Mouse (Mus musculus): ENCODE results near the gene Dnajb5. TPM values are rescaled to one million over a fixed set of nuclear protein-coding genes. Genes with fewer than 3 reads are reported as not detected.

Gene Dnajb5
- polyA plus RNA-seq, 1 experiment from 2014 or later, result 17.6 TPM

DNA sequence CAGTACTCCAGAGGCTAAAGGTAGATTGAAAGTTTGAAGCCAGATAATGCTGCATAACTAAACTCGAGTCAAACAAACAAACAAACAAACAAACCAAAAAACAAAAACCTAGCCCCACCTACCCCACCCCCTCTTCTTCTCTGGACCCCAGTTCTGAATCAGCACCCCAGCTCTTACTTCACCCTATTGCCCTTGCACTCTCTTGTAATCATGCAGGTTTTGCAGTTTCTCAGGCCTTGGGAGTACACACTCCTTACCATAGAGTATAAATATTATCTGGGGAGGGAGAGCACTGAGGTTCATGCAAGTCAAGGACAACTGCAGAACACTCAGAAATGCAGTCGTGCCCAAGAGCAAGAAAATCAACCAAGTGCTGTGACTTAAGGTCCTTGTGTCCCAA lies 51.7 kb downstream of the Dnajb5 start:
- WGBS, result 84% methylated on average over 2 of the region's 2 CpGs
- H3K27me3 ChIP-seq (ENCODE audit: control insufficient read depth, insufficient read depth, low read length), result no peaks in the 10 kb centered on the region
- H3K4me2 ChIP-seq, result no peak overlapping the region
- peak overlapping the region; percentile 91 for H3K27ac ChIP-seq (ENCODE audit: low read depth, low read length)
- ATAC-seq (ENCODE audit: low FRiP score), result no peak
- no peak overlapping the region for H3K9ac ChIP-seq (ENCODE audit: low read length)
- no peaks in the 10 kb centered on the region for H3K9me3 ChIP-seq (ENCODE audit: control insufficient read depth, low read length)
- no peak for DNase-seq (ENCODE audit: low spot score, missing footprints)
- no peaks in the 10 kb centered on the region for H3K36me3 ChIP-seq (ENCODE audit: control insufficient read depth, insufficient read depth, low read length)
- H3K4me1 ChIP-seq (ENCODE audit: control insufficient read depth, insufficient read depth, low read length), result peaks cover 16% of the 10 kb centered on the region
- H3K4me3 ChIP-seq (ENCODE audit: low read depth, low read length), result no peak overlapping the region

DNA sequence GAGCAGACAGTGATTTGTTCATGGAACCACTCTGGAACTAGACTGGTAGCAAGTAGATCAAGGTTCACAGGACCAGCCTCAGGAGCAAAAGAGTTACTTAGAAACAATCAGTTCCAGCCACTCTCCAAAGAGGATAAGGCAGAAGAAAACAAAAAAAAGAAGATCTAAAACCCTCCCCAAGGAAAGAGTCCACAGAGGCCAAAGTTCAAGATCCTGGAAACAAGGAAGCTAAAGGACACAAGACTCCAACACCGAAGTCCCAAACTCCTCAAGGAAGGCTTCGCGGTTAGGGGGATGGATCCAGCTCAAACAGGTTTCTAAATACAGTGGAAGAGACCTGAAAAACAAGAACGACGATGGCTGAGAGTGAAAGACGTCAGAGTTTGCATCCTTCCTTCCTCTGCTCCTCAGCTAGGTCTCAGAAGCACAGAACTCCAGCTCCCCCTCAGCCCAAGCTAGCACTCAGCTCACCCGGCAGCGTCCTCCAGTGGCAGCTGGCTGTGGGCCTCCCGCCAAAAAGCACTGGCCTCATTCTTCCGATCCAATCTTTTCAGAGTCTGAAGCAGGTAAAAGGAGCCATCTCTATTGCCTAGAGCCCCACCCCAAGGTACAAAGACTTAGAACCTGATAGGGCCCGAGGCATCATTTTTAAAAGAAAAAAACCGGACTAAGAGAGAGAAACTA lies 53.3 kb downstream of the Dnajb5 start:
- no peaks in the 10 kb centered on the region for H3K9me3 ChIP-seq (ENCODE audit: control insufficient read depth, low read length)
- no peaks in the 10 kb centered on the region for H3K27me3 ChIP-seq (ENCODE audit: control insufficient read depth, insufficient read depth, low read length)
- 80% methylated on average over 12 of the region's 12 CpGs for WGBS
- no peak overlapping the region for H3K27ac ChIP-seq (ENCODE audit: low read depth, low read length)
- no peak overlapping the region for H3K4me3 ChIP-seq (ENCODE audit: low read depth, low read length)
- ATAC-seq (ENCODE audit: low FRiP score) (no peak), DNase-seq (ENCODE audit: low spot score, missing footprints) (no peak)
- no peaks in the 10 kb centered on the region for H3K36me3 ChIP-seq (ENCODE audit: control insufficient read depth, insufficient read depth, low read length)
- H3K4me1 ChIP-seq (ENCODE audit: control insufficient read depth, insufficient read depth, low read length), result peaks cover 11% of the 10 kb centered on the region
- no peak overlapping the region for H3K9ac ChIP-seq (ENCODE audit: low read length)
- no peak overlapping the region for H3K4me2 ChIP-seq

DNA sequence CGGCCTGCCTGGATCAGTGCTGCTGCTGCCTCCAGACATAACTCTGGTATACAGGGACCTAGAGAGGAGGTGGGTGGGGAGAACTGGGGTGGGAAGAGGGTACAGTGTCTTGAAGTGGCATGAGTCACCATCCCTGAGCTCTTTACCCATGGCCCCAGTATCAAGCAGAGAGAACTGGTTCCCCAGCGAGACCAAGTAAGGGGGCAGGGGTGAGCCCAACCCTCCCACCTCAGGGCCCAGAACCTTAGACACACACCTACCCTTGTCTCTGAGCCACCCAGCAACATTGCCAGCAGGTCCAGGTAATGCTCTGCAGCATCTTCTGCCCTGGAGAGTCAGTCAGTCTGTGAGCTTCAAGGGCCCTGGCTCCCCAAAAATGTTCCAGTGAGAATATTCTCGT lies 55.3 kb downstream of the Dnajb5 start:
- DNase-seq (ENCODE audit: low spot score, missing footprints) (no peak), ATAC-seq (ENCODE audit: low FRiP score) (no peak)
- no peaks in the 10 kb centered on the region for H3K36me3 ChIP-seq (ENCODE audit: control insufficient read depth, insufficient read depth, low read length)
- peaks cover 3% of the 10 kb centered on the region for H3K4me1 ChIP-seq (ENCODE audit: control insufficient read depth, insufficient read depth, low read length)
- no peak overlapping the region for H3K4me3 ChIP-seq (ENCODE audit: low read depth, low read length)
- H3K9me3 ChIP-seq (ENCODE audit: control insufficient read depth, low read length), result no peaks in the 10 kb centered on the region
- no peak overlapping the region for H3K4me2 ChIP-seq
- no peak overlapping the region for H3K27ac ChIP-seq (ENCODE audit: low read depth, low read length)
- 96% methylated on average over 3 of the region's 3 CpGs for WGBS
- no peak overlapping the region for H3K9ac ChIP-seq (ENCODE audit: low read length)
- H3K27me3 ChIP-seq (ENCODE audit: control insufficient read depth, insufficient read depth, low read length), result no peaks in the 10 kb centered on the region

GRCm38 (mm10) chr4:43005765-43006164 lies 56.2 kb downstream of the Dnajb5 start:
- Histone ChIP-seq H3K4me3 (ENCODE audit: low read depth, low read length) (no peak overlapping the region), H3K36me3 (ENCODE audit: control insufficient read depth, insufficient read depth, low read length) (no peaks in the 10 kb centered on the region), H3K9me3 (ENCODE audit: control insufficient read depth, low read length) (no peaks in the 10 kb centered on the region), H3K9ac (ENCODE audit: low read length) (no peak overlapping the region), H3K27ac (ENCODE audit: low read depth, low read length) (no peak overlapping the region), H3K4me2 (no peak overlapping the region), H3K27me3 (ENCODE audit: control insufficient read depth, insufficient read depth, low read length) (no peaks in the 10 kb centered on the region), H3K4me1 (ENCODE audit: control insufficient read depth, insufficient read depth, low read length) (peaks cover 3% of the 10 kb centered on the region)
- DNase-seq (ENCODE audit: low spot score, missing footprints) (peak; percentile 83), ATAC-seq (ENCODE audit: low FRiP score) (no peak)
- 51% methylated on average over 2 of the region's 2 CpGs for WGBS

Other genes starting within 250 kb of the Dnajb5 start
- gene 4930578G10Rik, start 214.3 kb upstream of the Dnajb5 start, polyA plus RNA-seq (2014; fragmentation: Nextera tagmentation; extraction: Ambion mirVana), result 1.3 and 1.4 TPM in 2 replicates
- gene Ccl19, start 193.2 kb upstream of the Dnajb5 start, polyA plus RNA-seq (2014; fragmentation: Nextera tagmentation; extraction: Ambion mirVana), result not detected in 2 replicates
- gene Ccl21a, start 175.8 kb upstream of the Dnajb5 start, polyA plus RNA-seq (2014; fragmentation: Nextera tagmentation; extraction: Ambion mirVana), result 0.19 and 0.42 TPM in 2 replicates
- 0.05 and 0.11 TPM in 2 replicates for gene Fam205a1, start 95.9 kb upstream of the Dnajb5 start, polyA plus RNA-seq (2014; fragmentation: Nextera tagmentation; extraction: Ambion mirVana)
- gene Gm12394, start 93.0 kb upstream of the Dnajb5 start, polyA plus RNA-seq (2014; fragmentation: Nextera tagmentation; extraction: Ambion mirVana), result 0.57 and 0.66 TPM in 2 replicates
- gene Fam205c, start 75.6 kb upstream of the Dnajb5 start, polyA plus RNA-seq (2014; fragmentation: Nextera tagmentation; extraction: Ambion mirVana), result 0.40 and 0.87 TPM in 2 replicates
- 2.2 and 2.9 TPM in 2 replicates for gene Phf24, start 33.2 kb upstream of the Dnajb5 start, polyA plus RNA-seq (2014; fragmentation: Nextera tagmentation; extraction: Ambion mirVana)
- gene 1700022I11Rik, start 19.8 kb downstream of the Dnajb5 start, polyA plus RNA-seq (2014; fragmentation: Nextera tagmentation; extraction: Ambion mirVana), result 0.52 and 0.60 TPM in 2 replicates
- 635 and 667 TPM in 2 replicates for gene Vcp, start 50.7 kb downstream of the Dnajb5 start, polyA plus RNA-seq (2014; fragmentation: Nextera tagmentation; extraction: Ambion mirVana)
- gene Fancg, start 60.7 kb downstream of the Dnajb5 start, polyA plus RNA-seq (2014; fragmentation: Nextera tagmentation; extraction: Ambion mirVana), result 21.4 and 22.0 TPM in 2 replicates
- gene Pigo, start 76.0 kb downstream of the Dnajb5 start, polyA plus RNA-seq (2014; fragmentation: Nextera tagmentation; extraction: Ambion mirVana), result 16.2 and 16.4 TPM in 2 replicates
- gene Stoml2, start 81.9 kb downstream of the Dnajb5 start, polyA plus RNA-seq (2014; fragmentation: Nextera tagmentation; extraction: Ambion mirVana), result 365 TPM in 2 replicates
- 23.3 and 24.4 TPM in 2 replicates for gene Fam214b, start 96.4 kb downstream of the Dnajb5 start, polyA plus RNA-seq (2014; fragmentation: Nextera tagmentation; extraction: Ambion mirVana)
- gene Unc13b, start 109.1 kb downstream of the Dnajb5 start, polyA plus RNA-seq (2014; fragmentation: Nextera tagmentation; extraction: Ambion mirVana), result 14.7 and 16.2 TPM in 2 replicates